Mouse (Mus musculus) monocyte, adult 59 days (primary cell): ENCODE measurements around the gene Tyw3. TPM values are rescaled to one million over a fixed set of nuclear protein-coding genes. Genes with fewer than 3 reads are reported as not detected.

Source experiments
- total RNA-seq, 2 experiments: library from RNA; stranded (reverse); gene quantifications; one replicate each; pipeline ENCODE4 v1.2.4; 2023

Gene Tyw3
- total RNA-seq, result 1 to 10 TPM; 2.9 to 4.1 TPM

DNA sequence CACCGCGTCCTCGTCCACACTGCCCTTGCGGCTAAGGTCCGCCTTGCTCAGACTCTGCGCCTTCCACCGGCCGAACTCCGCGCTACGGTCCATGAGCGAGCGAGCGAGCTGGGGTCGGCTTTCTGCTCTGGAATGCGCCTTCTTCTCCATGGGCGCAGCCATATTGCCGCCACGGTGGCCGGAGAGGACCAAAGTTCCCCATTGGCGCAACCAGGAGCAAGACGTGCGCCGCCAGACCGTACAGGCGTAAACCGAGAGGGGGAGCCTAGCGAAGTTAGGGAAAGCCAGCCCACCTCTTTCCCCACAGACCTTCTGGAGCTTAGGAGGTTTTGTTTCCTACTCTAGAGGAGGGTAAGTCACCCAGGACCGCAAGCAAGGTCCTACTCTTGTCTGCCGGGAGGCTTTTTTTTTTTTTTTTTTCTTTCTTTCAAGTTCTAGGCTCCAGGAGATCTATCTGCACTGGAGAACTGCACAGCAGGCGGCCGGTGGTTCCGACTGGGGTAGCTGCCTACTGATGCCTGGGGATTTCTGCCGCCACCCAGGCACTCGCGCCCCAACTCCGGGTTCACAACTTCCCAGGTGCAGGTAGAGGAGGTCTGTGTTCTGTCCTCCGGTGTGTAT lies at the start of gene Tyw3:
TSS of gene Tyw3 (minus strand) at position 171 of the 621 bp plus-strand sequence.

DNA sequence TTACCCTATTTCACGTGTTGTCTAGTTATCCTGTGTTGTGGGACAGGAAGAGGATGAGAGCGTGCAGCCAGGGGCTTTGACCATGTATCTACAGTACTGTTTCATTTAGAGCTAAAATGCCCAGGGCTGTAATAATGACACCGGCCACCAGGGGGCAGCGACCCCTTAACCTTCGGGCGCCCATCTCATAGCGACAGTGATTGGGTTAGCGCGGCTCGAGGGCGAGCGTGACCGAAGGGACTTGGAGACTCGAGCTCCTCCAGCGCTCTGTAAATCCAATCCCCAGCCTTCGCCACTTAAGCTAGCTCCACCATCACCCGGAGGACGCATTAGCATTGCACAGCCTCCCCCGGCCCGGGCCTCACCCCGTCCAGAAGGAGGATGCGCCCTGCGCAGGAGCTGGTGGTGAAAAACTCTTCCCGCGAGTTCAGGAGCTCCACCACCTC lies 393 bp downstream of the Tyw3 start, which contains the start of gene Cryz:
TSS of gene Cryz (plus strand) at position 224 of the 446 bp plus-strand sequence.

Other genes starting within 250 kb of the Tyw3 start
- gene Cryz, start 393 bp downstream of the Tyw3 start, total RNA-seq, result 1 to 10 TPM; 4.1 to 6.4 TPM
- gene Erich3, start 66.8 kb upstream of the Tyw3 start, total RNA-seq, result not detected